Comparison of ENCODE assay signal across 10 mouse cellular contexts in genomic region chr11:69109032-69109900, GRCm38 (mm10). TPM values are rescaled to one million over a fixed set of nuclear protein-coding genes. Genes with fewer than 3 reads are reported as not detected.
DNase-seq lines count a peak whose midpoint lies in the region; ATAC-seq and TF ChIP-seq lines count a peak whose summit lies in the region.
"Had no signal": no experiment of that assay in that cellular context is flagged by ENCODE, and none has a peak within 500 bp of the region (broad histone marks: within the 10 kb centered on the region; RNA-seq: fewer than 3 reads in every experiment).

No protein-coding gene starts in this region.

- H3K9me3 ChIP-seq in erythroblast, embryonic 14.5 days (ENCODE audit: control insufficient read depth, low read length): no peaks in the 10 kb centered on the region
- H3K9me3 ChIP-seq in E14TG2a.4 (ENCODE audit: low read length): no peaks in the 10 kb centered on the region
- no peaks in the 10 kb centered on the region for H3K9me3 ChIP-seq in limb, embryonic 10.5 days (replicated peaks)

- whole genome bisulfite sequencing in limb, embryonic 10.5 days: 83% methylated on average over 13 of the region's 13 CpGs

- DNase-seq in kidney, postnatal 14 days: peak; percentile 10
- no peak for DNase-seq in kidney, adult 9 months
- DNase-seq in limb, embryonic 10.5 days (ENCODE audit: low spot score): no peak
- DNase-seq in urinary bladder, adult 18-20 months (ENCODE audit: low spot score in 2 of 2): no peak
- DNase-seq in urinary bladder, adult 2 months (ENCODE audit: low spot score): no peak

- H3K4me1 ChIP-seq in erythroblast, embryonic 14.5 days (ENCODE audit: control insufficient read depth): peaks cover 35% of the 10 kb centered on the region
- peaks cover 42% of the 10 kb centered on the region for H3K4me1 ChIP-seq in E14TG2a.4 (replicated peaks; ENCODE audit: low read depth, low read length)
- H3K4me1 ChIP-seq in limb, embryonic 10.5 days: peaks cover 26% of the 10 kb centered on the region

- no peak for TF ChIP-seq CTCF in E14TG2a.4 (conservative IDR thresholded peaks at IDR 0.05; ENCODE audit: low read length)

- peak overlapping the region; percentile 64 for H3K4me3 ChIP-seq in erythroblast, embryonic 14.5 days (replicated peaks)
- H3K4me3 ChIP-seq in E14TG2a.4 (replicated peaks; ENCODE audit: low read length): peak overlapping the region; percentile 76
- H3K4me3 ChIP-seq in limb, embryonic 10.5 days: peak overlapping the region; percentile 8; the same call in 1 of the 2 replicates

- H3K27me3 ChIP-seq in erythroblast, embryonic 14.5 days (ENCODE audit: control insufficient read depth): peaks cover 31% of the 10 kb centered on the region
- peaks cover 29% of the 10 kb centered on the region for H3K27me3 ChIP-seq in E14TG2a.4 (ENCODE audit: insufficient read depth, low read length)
- H3K27me3 ChIP-seq in limb, embryonic 10.5 days (ENCODE audit: low read depth, poor library complexity, severe bottlenecking): peaks cover 15% of the 10 kb centered on the region; the same call in 1 of the 2 replicates

- peaks cover 51% of the 10 kb centered on the region for H3K36me3 ChIP-seq in erythroblast, embryonic 14.5 days (ENCODE audit: control insufficient read depth)
- peaks cover 52% of the 10 kb centered on the region for H3K36me3 ChIP-seq in E14TG2a.4 (ENCODE audit: insufficient read depth, low read length)
- H3K36me3 ChIP-seq in limb, embryonic 10.5 days: peaks cover 54% of the 10 kb centered on the region

- H3K27ac ChIP-seq in limb, embryonic 10.5 days: no peak overlapping the region
- H3K27ac ChIP-seq: macrophage had no signal

- ATAC-seq in erythroblast, adult 5-6 weeks (replicated peaks; ENCODE audit: low FRiP score, poor library complexity, severe bottlenecking): no peak

RNA-seq across cellular contexts. Expression of gene Hes7, which starts 10.9 kb away (rescaled TPM):
- polyA plus RNA-seq in erythroblast, embryonic 14.5 days (2012): 0.05 TPM in 1 of 2 replicates, not detected in the other
- total RNA-seq in erythroblast, adult 5-6 weeks (2015; ENCODE audit: low replicate concordance): not detected in 2 replicates
- total RNA-seq in erythroblast, adult 5-6 weeks (2017; ENCODE audit: low replicate concordance): not detected in 2 replicates
- 0.53 and 0.90 TPM in 2 replicates for polyA plus RNA-seq in limb, embryonic 10.5 days (2016; fragmentation: Nextera tagmentation; extraction: Ambion mirVana)
- 0.24 and 0.37 TPM in 2 replicates for polyA plus RNA-seq in urinary bladder, adult 2 months (2012; rRNA removed)
- polyA plus RNA-seq: macrophage had no signal

RNA-seq across cellular contexts. Expression of gene 9130213A22Rik, which starts 13.1 kb away (rescaled TPM):
- polyA plus RNA-seq in erythroblast, embryonic 14.5 days (2012): not detected in 2 replicates
- not detected in 2 replicates for total RNA-seq in erythroblast, adult 5-6 weeks (2015; ENCODE audit: low replicate concordance)
- total RNA-seq in erythroblast, adult 5-6 weeks (2017; ENCODE audit: low replicate concordance): not detected in 2 replicates
- polyA plus RNA-seq in limb, embryonic 10.5 days (2016; fragmentation: Nextera tagmentation; extraction: Ambion mirVana): 0.15 and 0.29 TPM in 2 replicates
- polyA plus RNA-seq in urinary bladder, adult 2 months (2012; rRNA removed): 0.74 and 0.78 TPM in 2 replicates
- total RNA-seq: CH12.LX had no signal

RNA-seq across cellular contexts. Expression of gene Per1, which starts 14.2 kb away (rescaled TPM):
- polyA plus RNA-seq in erythroblast, embryonic 14.5 days (2012): 1.4 and 1.5 TPM in 2 replicates
- total RNA-seq in erythroblast, adult 5-6 weeks (2015; ENCODE audit: low replicate concordance): 2.3 and 3.1 TPM in 2 replicates
- 1.7 and 1.9 TPM in 2 replicates for total RNA-seq in erythroblast, adult 5-6 weeks (2017; ENCODE audit: low replicate concordance)
- 10.3 and 10.8 TPM in 2 replicates for polyA plus RNA-seq in limb, embryonic 10.5 days (2016; fragmentation: Nextera tagmentation; extraction: Ambion mirVana)
- 26.8 and 28.5 TPM in 2 replicates for polyA plus RNA-seq in urinary bladder, adult 2 months (2012; rRNA removed)

RNA-seq across cellular contexts. Expression of gene Aloxe3, which starts 16.4 kb away (rescaled TPM):
- 0.01 TPM in 1 of 2 replicates, not detected in the other for polyA plus RNA-seq in erythroblast, embryonic 14.5 days (2012)
- not detected in 2 replicates for total RNA-seq in erythroblast, adult 5-6 weeks (2015; ENCODE audit: low replicate concordance)
- 0.51 TPM in 1 of 2 replicates, not detected in the other for total RNA-seq in erythroblast, adult 5-6 weeks (2017; ENCODE audit: low replicate concordance)
- polyA plus RNA-seq in limb, embryonic 10.5 days (2016; fragmentation: Nextera tagmentation; extraction: Ambion mirVana): 0.28 and 0.39 TPM in 2 replicates
- 4.2 and 5.4 TPM in 2 replicates for polyA plus RNA-seq in urinary bladder, adult 2 months (2012; rRNA removed)
- polyA plus RNA-seq: macrophage had no signal

RNA-seq across cellular contexts. Expression of gene Vamp2, which starts 21.0 kb away (rescaled TPM):
- polyA plus RNA-seq in erythroblast, embryonic 14.5 days (2012): 7.9 and 9.1 TPM in 2 replicates
- 50.3 and 58.7 TPM in 2 replicates for total RNA-seq in erythroblast, adult 5-6 weeks (2015; ENCODE audit: low replicate concordance)
- 12.4 and 17.8 TPM in 2 replicates for total RNA-seq in erythroblast, adult 5-6 weeks (2017; ENCODE audit: low replicate concordance)
- 51.1 and 72.1 TPM in 2 replicates for polyA plus RNA-seq in limb, embryonic 10.5 days (2016; fragmentation: Nextera tagmentation; extraction: Ambion mirVana)
- 163 and 180 TPM in 2 replicates for polyA plus RNA-seq in urinary bladder, adult 2 months (2012; rRNA removed)

Comparison
In these comparisons a context has a peak if more than half of its experiments do, and no peak if none do; other contexts are left out.
1. H3K4me3 ChIP-seq: peak in every context shown above with its lines; median percentile 76 in E14TG2a.4; 64 in erythroblast, embryonic 14.5 days; 8 in limb, embryonic 10.5 days.